In the genomic region with DNA sequence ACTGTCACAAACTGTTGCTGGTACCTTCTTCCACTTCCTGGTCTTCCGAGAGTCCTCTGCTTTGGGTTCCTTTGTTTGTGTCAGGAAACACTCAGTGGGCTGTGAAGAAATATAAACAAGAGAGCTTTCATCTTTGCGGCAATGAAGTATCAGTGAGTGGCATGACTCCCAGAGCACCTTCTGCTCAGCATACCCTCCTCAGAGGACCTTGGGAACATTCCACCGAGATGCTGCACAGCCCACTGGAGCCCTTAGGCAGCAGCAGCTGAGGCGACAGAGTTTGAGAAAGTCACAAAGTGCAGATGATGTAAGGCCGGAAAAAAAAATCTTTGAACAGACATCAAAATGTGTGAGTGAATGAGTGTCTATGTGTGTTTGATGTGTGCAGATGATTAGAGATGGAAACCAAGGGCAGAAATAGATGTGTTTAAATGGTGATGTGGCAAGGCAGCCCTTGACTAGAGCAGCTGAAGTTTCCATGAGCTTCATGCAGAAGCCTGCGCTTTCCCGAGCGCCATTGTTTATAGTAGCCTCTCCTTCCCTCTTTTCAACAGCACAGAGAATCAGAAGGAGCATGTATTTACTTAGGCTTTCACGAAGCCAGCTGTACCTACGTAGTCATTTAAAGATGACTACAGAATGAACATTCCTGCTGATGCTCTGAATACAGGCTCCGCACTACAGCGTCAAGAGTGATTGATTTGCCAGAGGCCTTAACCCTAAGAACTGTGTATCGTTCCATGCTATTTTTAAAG, we compare ENCODE assay signal across 14 mouse cellular contexts. TPM values are rescaled to one million over a fixed set of nuclear protein-coding genes. Genes with fewer than 3 reads are reported as not detected.
DNase-seq lines count a peak whose midpoint lies in the region; ATAC-seq lines count a peak whose summit lies in the region.
"Had no signal": no experiment of that assay in that cellular context is flagged by ENCODE, and none has a peak within 500 bp of the region (broad histone marks: within the 10 kb centered on the region; RNA-seq: fewer than 3 reads in every experiment).

No protein-coding gene starts in this region.

- H3K27me3 ChIP-seq in limb, embryonic 15.5 days: no peaks in the 10 kb centered on the region
- no peaks in the 10 kb centered on the region for H3K27me3 ChIP-seq in limb, embryonic 10.5 days (ENCODE audit: low read depth, poor library complexity, severe bottlenecking)
- no peaks in the 10 kb centered on the region for H3K27me3 ChIP-seq in kidney, embryonic 16.5 days (ENCODE audit: insufficient read depth, low read length)
- no peaks in the 10 kb centered on the region for H3K27me3 ChIP-seq in stomach, embryonic 14.5 days (ENCODE audit: control insufficient read depth, insufficient read depth, low read length)
- H3K27me3 ChIP-seq: forebrain, embryonic 13.5 days; neural tube, embryonic 13.5 days had no signal

- H3K4me2 ChIP-seq in limb, embryonic 15.5 days: no peak overlapping the region
- H3K4me2 ChIP-seq in kidney, embryonic 16.5 days (replicated peaks; ENCODE audit: low read depth, low read length): no peak overlapping the region
- H3K4me2 ChIP-seq in stomach, embryonic 14.5 days (replicated peaks; ENCODE audit: low read depth, low read length): no peak overlapping the region
- H3K4me2 ChIP-seq: forebrain, embryonic 13.5 days; midbrain, embryonic 11.5 days; neural tube, embryonic 13.5 days had no signal

- no peaks in the 10 kb centered on the region for H3K9me3 ChIP-seq in limb, embryonic 15.5 days
- H3K9me3 ChIP-seq in limb, embryonic 10.5 days (replicated peaks): peaks cover 2% of the 10 kb centered on the region; the same call in 1 of the 2 replicates
- peaks cover 7% of the 10 kb centered on the region for H3K9me3 ChIP-seq in kidney, embryonic 16.5 days (ENCODE audit: low read length)
- H3K9me3 ChIP-seq in stomach, embryonic 14.5 days (ENCODE audit: control insufficient read depth, low read depth, low read length): no peaks in the 10 kb centered on the region
- H3K9me3 ChIP-seq: forebrain, embryonic 13.5 days; neural tube, embryonic 13.5 days had no signal

- intact Hi-C loops in left cerebral cortex, postnatal 25 days (cut with DNase I): no loop called here

- peak overlapping the region; percentile 14; the same call in 1 of the 2 replicates for H3K27ac ChIP-seq in limb, embryonic 15.5 days
- no peak overlapping the region for H3K27ac ChIP-seq in limb, embryonic 10.5 days
- peak overlapping the region; percentile 64 for H3K27ac ChIP-seq in kidney, embryonic 16.5 days (ENCODE audit: low read length)
- peak overlapping the region; percentile 56; the same call in 1 of the 2 replicates for H3K27ac ChIP-seq in stomach, embryonic 14.5 days (ENCODE audit: low read length)
- H3K27ac ChIP-seq: forebrain, embryonic 13.5 days; liver, embryonic 14.5 days; neural tube, embryonic 13.5 days had no signal

- H3K4me3 ChIP-seq in limb, embryonic 15.5 days: no peak overlapping the region
- H3K4me3 ChIP-seq in limb, embryonic 10.5 days: no peak overlapping the region
- H3K4me3 ChIP-seq in kidney, embryonic 16.5 days (ENCODE audit: low read length): no peak overlapping the region
- no peak overlapping the region for H3K4me3 ChIP-seq in stomach, embryonic 14.5 days (ENCODE audit: low read depth, low read length)
- H3K4me3 ChIP-seq: forebrain, embryonic 13.5 days; neural tube, embryonic 13.5 days had no signal

- no peak for DNase-seq in limb, embryonic 10.5 days (ENCODE audit: low spot score)
- DNase-seq in left cerebral cortex, postnatal 25 days (ENCODE audit: low spot score in 2 of 2): no peak
- DNase-seq in heart, adult 9 months (ENCODE audit: low spot score in 2 of 2): no peak
- DNase-seq: cerebellum, adult 18-20 months; gastrocnemius, postnatal 14 days had no signal

- no peak for ATAC-seq in limb, embryonic 15.5 days (ENCODE audit: insufficient number of reproducible peaks, low FRiP score, low TSS enrichment, low read depth)
- peak; percentile 51 for ATAC-seq in inflammation-experienced regulatory T-cells, adult 6 months
- no peak for ATAC-seq in kidney, embryonic 16.5 days (ENCODE audit: low FRiP score, low TSS enrichment)
- peak; percentile 62; the same call in 1 of the 2 replicates for ATAC-seq in stomach, embryonic 14.5 days (ENCODE audit: insufficient number of reproducible peaks, insufficient read depth, low FRiP score, low read depth)
- ATAC-seq: forebrain, embryonic 13.5 days had no signal

- no peaks in the 10 kb centered on the region for H3K36me3 ChIP-seq in limb, embryonic 15.5 days
- peaks cover 11% of the 10 kb centered on the region for H3K36me3 ChIP-seq in limb, embryonic 10.5 days
- H3K36me3 ChIP-seq in kidney, embryonic 16.5 days (ENCODE audit: insufficient read depth, low read length): no peaks in the 10 kb centered on the region
- no peaks in the 10 kb centered on the region for H3K36me3 ChIP-seq in stomach, embryonic 14.5 days (ENCODE audit: control insufficient read depth, insufficient read depth, low read length)
- H3K36me3 ChIP-seq: neural tube, embryonic 13.5 days had no signal

- H3K9ac ChIP-seq in limb, embryonic 15.5 days: no peak overlapping the region
- no peak overlapping the region for H3K9ac ChIP-seq in kidney, embryonic 16.5 days (replicated peaks; ENCODE audit: low read length)
- no peak overlapping the region for H3K9ac ChIP-seq in stomach, embryonic 14.5 days (replicated peaks; ENCODE audit: low read depth, low read length)
- H3K9ac ChIP-seq: forebrain, embryonic 13.5 days; liver, embryonic 14.5 days; neural tube, embryonic 13.5 days had no signal

- H3K4me1 ChIP-seq in limb, embryonic 15.5 days: 0 out of 2 replicates have a peak, but pooled peaks cover 5% of the 10 kb centered on the region
- H3K4me1 ChIP-seq in limb, embryonic 10.5 days: peaks cover 24% of the 10 kb centered on the region
- H3K4me1 ChIP-seq in kidney, embryonic 16.5 days (ENCODE audit: insufficient read depth, low read length): peaks cover 25% of the 10 kb centered on the region
- H3K4me1 ChIP-seq in stomach, embryonic 14.5 days (ENCODE audit: control insufficient read depth, insufficient read depth, low read length): peaks cover 15% of the 10 kb centered on the region
- H3K4me1 ChIP-seq: neural tube, embryonic 13.5 days had no signal

- 50% methylated on average over 13 of the region's 13 CpGs for WGBS in limb, embryonic 15.5 days
- WGBS in limb, embryonic 10.5 days: 49% methylated on average over 13 of the region's 13 CpGs
- 40% methylated on average over 13 of the region's 13 CpGs for WGBS in kidney, embryonic 16.5 days
- WGBS in stomach, embryonic 14.5 days: 19% methylated on average over 13 of the region's 13 CpGs

RNA-seq across cellular contexts. Expression of gene Tmem30c, which starts 25.4 kb away (rescaled TPM):
- polyA plus RNA-seq in limb, embryonic 15.5 days (2015; fragmentation: Nextera tagmentation; extraction: Ambion mirVana): not detected in 2 replicates
- 0.10 and 0.19 TPM in 2 replicates for polyA plus RNA-seq in limb, embryonic 10.5 days (2016; fragmentation: Nextera tagmentation; extraction: Ambion mirVana)
- under 1 TPM in 1 of 3 experiments, not detected in 2; 0.11 TPM for polyA plus RNA-seq in inflammation-experienced regulatory T-cells, adult 6 months (2017; shearing (Covaris generic))
- 0.13 TPM in 1 of 2 replicates, not detected in the other for polyA plus RNA-seq in kidney, embryonic 16.5 days (2015; fragmentation: Nextera tagmentation; extraction: Ambion mirVana)
- polyA plus RNA-seq in stomach, embryonic 14.5 days (2014; fragmentation: Nextera tagmentation; extraction: Ambion mirVana): 0.11 and 0.19 TPM in 2 replicates
- total RNA-seq in left cerebral cortex, postnatal 25 days (2021): under 1 TPM; 0.18 to 0.53 TPM
- total RNA-seq: gastrocnemius, postnatal 14 days had no signal
- polyA plus RNA-seq: embryonic facial prominence, embryonic 11.5 days; liver, embryonic 14.5 days had no signal

RNA-seq across cellular contexts. Expression of gene Filip1l, which starts 34.8 kb away (rescaled TPM):
- polyA plus RNA-seq in limb, embryonic 15.5 days (2015; fragmentation: Nextera tagmentation; extraction: Ambion mirVana): 46.3 and 46.8 TPM in 2 replicates
- 10.7 and 14.4 TPM in 2 replicates for polyA plus RNA-seq in limb, embryonic 10.5 days (2016; fragmentation: Nextera tagmentation; extraction: Ambion mirVana)
- polyA plus RNA-seq in inflammation-experienced regulatory T-cells, adult 6 months (2017; shearing (Covaris generic)): 10 to 100 TPM in 2 of 3 experiments, 1 to 10 TPM in 1; 7.9 to 20.4 (median 17.6) TPM
- 27.7 and 28.1 TPM in 2 replicates for polyA plus RNA-seq in kidney, embryonic 16.5 days (2015; fragmentation: Nextera tagmentation; extraction: Ambion mirVana)
- polyA plus RNA-seq in stomach, embryonic 14.5 days (2014; fragmentation: Nextera tagmentation; extraction: Ambion mirVana): 54.7 and 54.8 TPM in 2 replicates
- total RNA-seq in left cerebral cortex, postnatal 25 days (2021): 1 to 10 TPM; 3.0 to 3.5 TPM

Comparison
In these comparisons a context has a peak if more than half of its experiments do, and no peak if none do; other contexts are left out.
1. ATAC-seq: peak in inflammation-experienced regulatory T-cells, adult 6 months (single experiment) and stomach, embryonic 14.5 days (single experiment); none in limb, embryonic 15.5 days (single experiment) and kidney, embryonic 16.5 days (single experiment).